Mouse (Mus musculus): ENCODE data around the gene Spata45. TPM values are rescaled to one million over a fixed set of nuclear protein-coding genes. Genes with fewer than 3 reads are reported as not detected.

Gene Spata45
- polyA plus RNA-seq, 1 experiment from 2014 or later = not detected

- no peak overlapping the region for H3K9ac ChIP-seq (replicated peaks; ENCODE audit: low read depth, low read length)
- no peak overlapping the region for H3K27ac ChIP-seq (ENCODE audit: low read length)
- WGBS = 79% methylated on average over 4 of the region's 4 CpGs
- no peak for ATAC-seq (ENCODE audit: insufficient number of reproducible peaks, insufficient read depth, low FRiP score, low read depth)
- H3K36me3 ChIP-seq (ENCODE audit: control insufficient read depth, insufficient read depth, low read length) = peaks cover 24% of the 10 kb centered on the region
- no peaks in the 10 kb centered on the region for H3K9me3 ChIP-seq (ENCODE audit: control insufficient read depth, low read depth, low read length)
- H3K27me3 ChIP-seq (ENCODE audit: control insufficient read depth, insufficient read depth, low read length) = no peaks in the 10 kb centered on the region
- H3K4me3 ChIP-seq (ENCODE audit: low read depth, low read length) = no peak overlapping the region
- H3K4me1 ChIP-seq (ENCODE audit: control insufficient read depth, insufficient read depth, low read length) = peaks cover 6% of the 10 kb centered on the region; the same call in 1 of the 2 replicates
- no peak overlapping the region for H3K4me2 ChIP-seq (replicated peaks; ENCODE audit: low read depth, low read length)
These were observed 28.7 kb downstream of the Spata45 start for GRCm38 (mm10) chr1:191065188-191065587.

DNA sequence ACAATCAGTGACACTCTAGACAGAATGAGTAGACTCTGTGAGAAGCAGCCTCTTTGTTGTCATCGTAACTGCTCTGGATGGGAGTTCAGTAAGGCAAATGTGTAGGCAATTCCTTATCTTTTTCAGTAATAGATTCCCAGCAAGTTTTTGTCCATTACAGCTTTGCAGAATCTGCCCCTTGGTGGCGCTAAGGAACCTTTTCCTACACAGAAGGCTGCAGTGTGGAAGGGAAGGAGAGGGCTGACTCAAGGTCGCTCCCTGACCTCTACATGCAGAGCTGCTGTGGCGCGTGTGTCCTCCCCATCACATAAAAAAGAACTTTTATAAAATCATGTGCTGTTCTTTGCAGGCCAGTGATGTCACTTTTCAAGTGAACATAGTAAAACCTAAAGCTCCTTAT is 31.9 kb downstream of the Spata45 start:
- no peak overlapping the region for H3K9ac ChIP-seq (replicated peaks; ENCODE audit: low read depth, low read length)
- H3K4me1 ChIP-seq (ENCODE audit: control insufficient read depth, insufficient read depth, low read length) = peaks cover 6% of the 10 kb centered on the region; the same call in 1 of the 2 replicates
- no peaks in the 10 kb centered on the region for H3K27me3 ChIP-seq (ENCODE audit: control insufficient read depth, insufficient read depth, low read length)
- peaks cover 52% of the 10 kb centered on the region for H3K36me3 ChIP-seq (ENCODE audit: control insufficient read depth, insufficient read depth, low read length)
- WGBS = 80% methylated on average over 5 of the region's 5 CpGs
- H3K4me2 ChIP-seq (replicated peaks; ENCODE audit: low read depth, low read length) = no peak overlapping the region
- no peaks in the 10 kb centered on the region for H3K9me3 ChIP-seq (ENCODE audit: control insufficient read depth, low read depth, low read length)
- no peak overlapping the region for H3K4me3 ChIP-seq (ENCODE audit: low read depth, low read length)
- ATAC-seq (ENCODE audit: insufficient number of reproducible peaks, insufficient read depth, low FRiP score, low read depth) = no peak
- H3K27ac ChIP-seq (ENCODE audit: low read length) = no peak overlapping the region

DNA sequence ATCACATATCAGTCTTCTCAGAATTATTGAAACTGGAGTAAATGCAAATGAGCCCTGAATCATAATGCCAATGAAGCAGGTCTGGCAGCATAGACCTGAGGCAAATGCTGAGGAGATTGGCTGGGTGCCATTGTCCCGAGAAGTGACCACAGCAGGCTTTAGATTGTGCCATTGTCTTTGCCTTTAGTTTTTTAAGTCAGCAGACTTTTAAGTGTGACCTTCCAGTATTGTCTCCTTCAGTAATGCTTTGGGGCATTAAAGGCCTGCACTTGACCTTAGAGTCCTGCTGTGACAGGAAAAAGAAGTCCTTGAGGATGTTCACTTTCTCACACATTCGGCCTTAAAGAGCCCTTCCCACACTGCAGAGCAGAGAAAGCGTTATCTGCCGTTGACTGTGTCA is 33.8 kb downstream of the Spata45 start:
- H3K4me3 ChIP-seq (ENCODE audit: low read depth, low read length) = no peak overlapping the region
- no peak overlapping the region for H3K9ac ChIP-seq (replicated peaks; ENCODE audit: low read depth, low read length)
- H3K4me1 ChIP-seq (ENCODE audit: control insufficient read depth, insufficient read depth, low read length) = no peaks in the 10 kb centered on the region
- H3K9me3 ChIP-seq (ENCODE audit: control insufficient read depth, low read depth, low read length) = no peaks in the 10 kb centered on the region
- WGBS = 87% methylated on average over 4 of the region's 4 CpGs
- H3K27me3 ChIP-seq (ENCODE audit: control insufficient read depth, insufficient read depth, low read length) = no peaks in the 10 kb centered on the region
- no peak for ATAC-seq (ENCODE audit: insufficient number of reproducible peaks, insufficient read depth, low FRiP score, low read depth)
- no peak overlapping the region for H3K4me2 ChIP-seq (replicated peaks; ENCODE audit: low read depth, low read length)
- H3K36me3 ChIP-seq (ENCODE audit: control insufficient read depth, insufficient read depth, low read length) = peaks cover 58% of the 10 kb centered on the region
- H3K27ac ChIP-seq (ENCODE audit: low read length) = no peak overlapping the region

- H3K9ac ChIP-seq (replicated peaks; ENCODE audit: low read depth, low read length) = no peak overlapping the region
- no peaks in the 10 kb centered on the region for H3K27me3 ChIP-seq (ENCODE audit: control insufficient read depth, insufficient read depth, low read length)
- H3K9me3 ChIP-seq (ENCODE audit: control insufficient read depth, low read depth, low read length) = no peaks in the 10 kb centered on the region
- no peak overlapping the region for H3K27ac ChIP-seq (ENCODE audit: low read length)
- ATAC-seq (ENCODE audit: insufficient number of reproducible peaks, insufficient read depth, low FRiP score, low read depth) = no peak
- H3K4me2 ChIP-seq (replicated peaks; ENCODE audit: low read depth, low read length) = no peak overlapping the region
- H3K4me1 ChIP-seq (ENCODE audit: control insufficient read depth, insufficient read depth, low read length) = no peaks in the 10 kb centered on the region
- 90% methylated on average over 6 of the region's 6 CpGs for WGBS
- peaks cover 58% of the 10 kb centered on the region for H3K36me3 ChIP-seq (ENCODE audit: control insufficient read depth, insufficient read depth, low read length)
- H3K4me3 ChIP-seq (ENCODE audit: low read depth, low read length) = no peak overlapping the region
These were observed 35.2 kb downstream of the Spata45 start for GRCm38 (mm10) chr1:191071613-191072012.

GRCm38 (mm10) chr1:191072329-191072913 is 36.0 kb downstream of the Spata45 start:
- H3K9me3 ChIP-seq (ENCODE audit: control insufficient read depth, low read depth, low read length) = no peaks in the 10 kb centered on the region
- no peak overlapping the region for H3K4me2 ChIP-seq (replicated peaks; ENCODE audit: low read depth, low read length)
- no peaks in the 10 kb centered on the region for H3K4me1 ChIP-seq (ENCODE audit: control insufficient read depth, insufficient read depth, low read length)
- whole genome bisulfite sequencing = 93% methylated on average over 16 of the region's 16 CpGs
- no peak overlapping the region for H3K27ac ChIP-seq (ENCODE audit: low read length)
- H3K4me3 ChIP-seq (ENCODE audit: low read depth, low read length) = no peak overlapping the region
- peaks cover 66% of the 10 kb centered on the region for H3K36me3 ChIP-seq (ENCODE audit: control insufficient read depth, insufficient read depth, low read length)
- H3K9ac ChIP-seq (replicated peaks; ENCODE audit: low read depth, low read length) = no peak overlapping the region
- no peaks in the 10 kb centered on the region for H3K27me3 ChIP-seq (ENCODE audit: control insufficient read depth, insufficient read depth, low read length)
- no peak for ATAC-seq (ENCODE audit: insufficient number of reproducible peaks, insufficient read depth, low FRiP score, low read depth)

GRCm38 (mm10) chr1:191073001-191073400 is 36.6 kb downstream of the Spata45 start:
- H3K9ac ChIP-seq (replicated peaks; ENCODE audit: low read depth, low read length) = no peak overlapping the region
- no peak overlapping the region for H3K4me3 ChIP-seq (ENCODE audit: low read depth, low read length)
- H3K27ac ChIP-seq (ENCODE audit: low read length) = no peak overlapping the region
- WGBS = 68% methylated on average over 6 of the region's 6 CpGs
- H3K4me2 ChIP-seq (replicated peaks; ENCODE audit: low read depth, low read length) = no peak overlapping the region
- no peaks in the 10 kb centered on the region for H3K4me1 ChIP-seq (ENCODE audit: control insufficient read depth, insufficient read depth, low read length)
- no peaks in the 10 kb centered on the region for H3K9me3 ChIP-seq (ENCODE audit: control insufficient read depth, low read depth, low read length)
- H3K27me3 ChIP-seq (ENCODE audit: control insufficient read depth, insufficient read depth, low read length) = no peaks in the 10 kb centered on the region
- H3K36me3 ChIP-seq (ENCODE audit: control insufficient read depth, insufficient read depth, low read length) = peaks cover 67% of the 10 kb centered on the region
- no peak for ATAC-seq (ENCODE audit: insufficient number of reproducible peaks, insufficient read depth, low FRiP score, low read depth)

DNA sequence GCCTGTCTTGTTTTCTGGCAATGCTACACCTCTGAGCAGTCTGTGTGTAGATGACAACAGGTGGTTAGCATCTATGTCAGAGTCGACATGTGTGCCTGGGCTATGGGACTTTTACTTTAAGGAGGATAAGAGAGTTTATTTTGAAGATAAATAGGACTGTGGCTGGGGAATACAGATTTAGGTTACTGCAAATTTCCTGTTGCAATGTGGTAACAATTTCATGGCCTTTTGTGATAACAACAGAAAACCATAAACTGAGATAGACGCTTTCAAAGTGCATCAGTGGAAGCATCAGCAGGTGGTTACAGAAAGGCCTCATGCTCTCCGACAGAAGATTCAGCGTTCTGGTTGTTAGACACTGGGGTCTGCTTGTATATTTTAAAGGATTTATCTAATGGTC is 37.0 kb downstream of the Spata45 start:
- 74% methylated on average over 4 of the region's 4 CpGs for WGBS

GRCm38 (mm10) chr1:191075199-191075883 is 38.9 kb downstream of the Spata45 start:
- no peaks in the 10 kb centered on the region for H3K9me3 ChIP-seq (ENCODE audit: control insufficient read depth, low read depth, low read length)
- no peak overlapping the region for H3K27ac ChIP-seq (ENCODE audit: low read length)
- no peaks in the 10 kb centered on the region for H3K4me1 ChIP-seq (ENCODE audit: control insufficient read depth, insufficient read depth, low read length)
- ATAC-seq (ENCODE audit: insufficient number of reproducible peaks, insufficient read depth, low FRiP score, low read depth) = no peak
- no peak overlapping the region for H3K9ac ChIP-seq (replicated peaks; ENCODE audit: low read depth, low read length)
- H3K4me2 ChIP-seq (replicated peaks; ENCODE audit: low read depth, low read length) = no peak overlapping the region
- 56% methylated on average over 10 of the region's 10 CpGs for WGBS
- H3K27me3 ChIP-seq (ENCODE audit: control insufficient read depth, insufficient read depth, low read length) = no peaks in the 10 kb centered on the region
- peaks cover 59% of the 10 kb centered on the region for H3K36me3 ChIP-seq (ENCODE audit: control insufficient read depth, insufficient read depth, low read length)
- H3K4me3 ChIP-seq (ENCODE audit: low read depth, low read length) = no peak overlapping the region

More for the DNA sequence above, 37.0 kb downstream of the Spata45 start:
- Histone ChIP-seq H3K4me3 (ENCODE audit: low read depth, low read length) (no peak overlapping the region), H3K4me2 (replicated peaks; ENCODE audit: low read depth, low read length) (no peak overlapping the region), H3K9me3 (ENCODE audit: control insufficient read depth, low read depth, low read length) (no peaks in the 10 kb centered on the region), H3K4me1 (ENCODE audit: control insufficient read depth, insufficient read depth, low read length) (no peaks in the 10 kb centered on the region), H3K27me3 (ENCODE audit: control insufficient read depth, insufficient read depth, low read length) (no peaks in the 10 kb centered on the region), H3K36me3 (ENCODE audit: control insufficient read depth, insufficient read depth, low read length) (peaks cover 67% of the 10 kb centered on the region), H3K9ac (replicated peaks; ENCODE audit: low read depth, low read length) (no peak overlapping the region), H3K27ac (ENCODE audit: low read length) (no peak overlapping the region)
- ATAC-seq (ENCODE audit: insufficient number of reproducible peaks, insufficient read depth, low FRiP score, low read depth) = no peak
